Mouse (Mus musculus) liver, adult 2 months (tissue): ENCODE data around the gene Dcakd. TPM values are rescaled to one million over a fixed set of nuclear protein-coding genes. Genes with fewer than 3 reads are reported as not detected.
A peak's percentile ranks its signal among the peaks of the same experiment; 100 is the strongest.
"Not testable (repeated sequence)": the region's sequence is repeated elsewhere in the genome, so short reads cannot be mapped to it uniquely, and the experiment has no call there.

Experiments used
- DNase-seq: peaks from one replicate; pipeline ENCODE4 v3.0.0-alpha.2; 2011; ENCODE audit warnings: low read depth, low spot score; ENCODE audit errors: extremely low read depth
- H3K27ac ChIP-seq: fragments of 200-500 bp; replicated peaks from 2 replicates; pipeline ENCODE4 v1.5.1; 2012; ENCODE audit warnings: low read depth, mild to moderate bottlenecking, control low read depth, inconsistent platforms, low read length; ENCODE audit not compliant: insufficient read depth
- H3K27me3 ChIP-seq: fragments of 200-500 bp; 2 replicates; pipeline ENCODE4 v1.6.1; 2012; ENCODE audit warnings: mild to moderate bottlenecking, moderate library complexity, low read length, inconsistent platforms; ENCODE audit not compliant: control insufficient read depth, insufficient read depth
- H3K36me3 ChIP-seq: fragments of 200-500 bp; 2 replicates; pipeline ENCODE4 v1.6.1; 2012; ENCODE audit warnings: low read length, inconsistent platforms; ENCODE audit not compliant: control insufficient read depth, insufficient read depth
- H3K4me1 ChIP-seq: fragments of 200-500 bp; 2 replicates; pipeline ENCODE4 v1.6.1; 2011; ENCODE audit warnings: low read length; ENCODE audit not compliant: control insufficient read depth, insufficient read depth
- H3K4me3 ChIP-seq: fragments of 200-500 bp; 2 replicates; pipeline ENCODE4 v1.5.1; 2011; ENCODE audit warnings: low read depth, mild to moderate bottlenecking, control low read depth, low read length, moderate library complexity; ENCODE audit not compliant: insufficient read depth
- H3K79me2 ChIP-seq: fragments of 200-500 bp; 2 replicates; pipeline ENCODE4 v1.6.1; 2012; ENCODE audit warnings: inconsistent platforms, mild to moderate bottlenecking, low read length, moderate library complexity; ENCODE audit not compliant: control insufficient read depth, insufficient read depth
- H3K9ac ChIP-seq: fragments of 200-500 bp; 2 replicates; pipeline ENCODE4 v1.6.1; 2012; ENCODE audit warnings: low read depth, mild to moderate bottlenecking, control low read depth, inconsistent platforms, low read length
- CTCF ChIP-seq: fragments of 200-500 bp; IDR thresholded peaks from 2 replicates; pipeline ENCODE4 v1.5.1; 2011; ENCODE audit warnings: low read depth, low read length, control low read depth
- POLR2A ChIP-seq: fragments of 200-500 bp; IDR thresholded peaks from 2 replicates; pipeline ENCODE4 v1.6.1; 2011; ENCODE audit warnings: low read length, control low read depth; ENCODE audit not compliant: insufficient read depth; ENCODE audit errors: extremely low read depth
- WGBS: fragments of 180-500 bp; shearing (Covaris S2); methylation state at CpG from one replicate; pipeline ENCODE4 v1.1.7; 2018; 5-methylcytosine and 5-hydroxymethylcytosine counted together
- polyA plus RNA-seq: library from polyadenylated mRNA; depleted of rRNA; stranded (reverse); fragments of >200 nt; gene quantifications from 2 replicates; pipeline ENCODE4 v1.2.3, GENCODE M21; 2012
- total RNA-seq: library from RNA; depleted of rRNA; stranded (reverse); fragments of >200 nt; gene quantifications from 2 replicates; pipeline ENCODE4 v1.2.3, GENCODE M21; 2014

Gene Dcakd
- total and polyA plus RNA-seq, 2 experiments, result 23.9 to 45.8 TPM

DNA sequence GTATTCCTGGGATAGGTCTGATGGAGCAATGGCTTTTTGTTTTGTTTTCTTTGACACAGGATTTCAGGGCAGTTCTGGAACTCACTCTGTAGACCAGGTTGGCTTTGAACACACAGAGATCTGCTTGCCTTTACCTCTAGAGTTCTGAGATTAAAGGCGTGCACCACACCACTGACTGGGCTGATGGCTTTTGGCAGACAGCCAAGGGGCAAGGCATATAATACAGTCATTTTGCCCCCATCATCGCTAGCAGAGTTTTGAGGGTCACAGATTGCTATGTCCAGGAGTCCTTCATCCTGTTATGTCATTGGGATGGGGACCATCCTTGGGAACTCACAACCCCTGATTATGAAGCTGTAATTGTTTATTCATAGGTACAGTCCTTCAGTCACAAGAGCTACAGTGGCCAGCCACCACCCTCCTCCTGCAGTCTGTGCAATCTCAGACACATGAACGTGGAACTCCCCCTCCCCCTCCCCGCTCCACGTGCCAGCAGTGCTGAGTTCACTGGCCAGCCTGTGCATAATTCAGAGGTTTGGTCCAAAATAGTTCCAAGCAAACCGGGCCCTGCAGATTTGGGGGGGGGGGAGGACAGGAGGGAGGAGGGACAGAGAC is 50.0 kb downstream of the Dcakd start:
- H3K4me1 ChIP-seq, result peaks cover 5% of the 10 kb centered on the region
- H3K27ac ChIP-seq, result no peak overlapping the region
- no peaks in the 10 kb centered on the region for H3K36me3 ChIP-seq
- WGBS, result 37% methylated on average over 6 of the region's 6 CpGs
- DNase-seq, result peak; percentile 34
- TF ChIP-seq POLR2A, result no peak
- TF ChIP-seq CTCF, result no peak
- H3K79me2 ChIP-seq, result no peaks in the 10 kb centered on the region
- H3K27me3 ChIP-seq, result no peaks in the 10 kb centered on the region
- H3K9ac ChIP-seq, result no peak overlapping the region
- no peak overlapping the region for H3K4me3 ChIP-seq

DNA sequence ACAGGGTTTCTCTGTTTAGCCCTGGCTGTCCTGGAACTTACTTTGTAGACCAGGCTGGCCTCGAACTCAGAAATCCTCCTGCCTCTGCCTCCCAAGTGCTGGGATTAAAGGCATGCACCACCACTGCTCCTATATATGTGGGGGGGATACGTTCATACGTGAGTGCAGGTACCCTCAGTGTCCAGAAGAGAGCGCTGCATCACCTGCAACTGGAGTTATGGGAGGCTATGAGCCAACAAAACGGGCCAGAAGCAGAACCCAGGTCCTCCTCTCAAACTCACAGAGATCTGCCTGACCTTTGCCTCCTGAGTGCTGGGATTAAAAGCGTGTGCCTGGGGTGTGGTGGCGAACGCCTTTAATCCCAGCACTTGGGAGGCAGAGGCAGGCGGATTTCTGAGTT is 52.2 kb downstream of the Dcakd start:
- H3K4me3 ChIP-seq, H3K4me1 ChIP-seq, H3K27ac ChIP-seq, H3K79me2 ChIP-seq, H3K27me3 ChIP-seq, H3K9ac ChIP-seq, H3K36me3 ChIP-seq: not testable (repeated sequence)
- TF ChIP-seq CTCF, result peak; percentile 38
- DNase-seq, result peak; percentile 23
- 80% methylated on average over 9 of the region's 9 CpGs for WGBS

GRCm38 (mm10) chr11:102972326-102972725 is 55.8 kb downstream of the Dcakd start:
- WGBS, result 38% methylated on average over 1 of the region's 1 CpGs
- H3K79me2 ChIP-seq, result no peaks in the 10 kb centered on the region
- no peak for DNase-seq
- H3K27me3 ChIP-seq, result peaks cover 5% of the 10 kb centered on the region; the same call in 1 of the 2 replicates
- H3K4me1 ChIP-seq, result no peaks in the 10 kb centered on the region
- H3K36me3 ChIP-seq, result no peaks in the 10 kb centered on the region
- H3K27ac ChIP-seq, result no peak overlapping the region
- TF ChIP-seq POLR2A, result no peak
- TF ChIP-seq CTCF, result no peak
- no peak overlapping the region for H3K9ac ChIP-seq
- H3K4me3 ChIP-seq, result no peak overlapping the region

- Histone ChIP-seq H3K4me1 (no peaks in the 10 kb centered on the region), H3K27me3 (peaks cover 6% of the 10 kb centered on the region; the same call in 1 of the 2 replicates), H3K27ac (no peak overlapping the region), H3K9ac (no peak overlapping the region), H3K4me3 (no peak overlapping the region), H3K79me2 (no peaks in the 10 kb centered on the region), H3K36me3 (no peaks in the 10 kb centered on the region)
- WGBS, result 54% methylated on average over 5 of the region's 5 CpGs
- no peak for DNase-seq
- TF ChIP-seq CTCF (no peak), POLR2A (no peak)
Observed at GRCm38 (mm10) chr11:102971604-102972003, 56.5 kb downstream of the Dcakd start.

- H3K27ac ChIP-seq, result no peak overlapping the region
- no peak for TF ChIP-seq POLR2A
- no peak for TF ChIP-seq CTCF
- H3K36me3 ChIP-seq, result no peaks in the 10 kb centered on the region
- H3K9ac ChIP-seq, result no peak overlapping the region
- peaks cover 5% of the 10 kb centered on the region; the same call in 1 of the 2 replicates for H3K27me3 ChIP-seq
- no peaks in the 10 kb centered on the region for H3K4me1 ChIP-seq
- H3K79me2 ChIP-seq, result no peaks in the 10 kb centered on the region
- DNase-seq, result no peak
- H3K4me3 ChIP-seq, result no peak overlapping the region
- WGBS, result 63% methylated on average over 16 of the region's 16 CpGs
Observed at GRCm38 (mm10) chr11:102964547-102965091, 63.5 kb downstream of the Dcakd start.

- H3K79me2 ChIP-seq, result no peaks in the 10 kb centered on the region
- TF ChIP-seq POLR2A, result no peak
- TF ChIP-seq CTCF, result no peak
- H3K4me1 ChIP-seq, result no peaks in the 10 kb centered on the region
- H3K4me3 ChIP-seq, result no peak overlapping the region
- no peak overlapping the region for H3K27ac ChIP-seq
- no peaks in the 10 kb centered on the region for H3K36me3 ChIP-seq
- H3K9ac ChIP-seq, result no peak overlapping the region
- WGBS, result 18% methylated on average over 24 of the region's 24 CpGs
- H3K27me3 ChIP-seq, result peaks cover 5% of the 10 kb centered on the region; the same call in 1 of the 2 replicates
- peak; percentile 24 for DNase-seq
Observed at GRCm38 (mm10) chr11:102963855-102964546, 64.1 kb downstream of the Dcakd start.
